Mouse (Mus musculus) stomach, postnatal 0 days (tissue): ENCODE measurements around the gene Kcnip4.
A peak's percentile ranks its signal among the peaks of the same experiment; 100 is the strongest.

Experiments
- CTCF ChIP-seq: IDR thresholded peaks from 2 replicates; pipeline ENCODE4 v1.5.1; 2016; ENCODE audit warnings: antibody characterized with exemption, low read depth, mild to moderate bottlenecking, moderate library complexity
- EP300 ChIP-seq: optimal IDR thresholded peaks from 2 replicates; pipeline ENCODE3; 2016; ENCODE audit warnings: antibody characterized with exemption

DNA sequence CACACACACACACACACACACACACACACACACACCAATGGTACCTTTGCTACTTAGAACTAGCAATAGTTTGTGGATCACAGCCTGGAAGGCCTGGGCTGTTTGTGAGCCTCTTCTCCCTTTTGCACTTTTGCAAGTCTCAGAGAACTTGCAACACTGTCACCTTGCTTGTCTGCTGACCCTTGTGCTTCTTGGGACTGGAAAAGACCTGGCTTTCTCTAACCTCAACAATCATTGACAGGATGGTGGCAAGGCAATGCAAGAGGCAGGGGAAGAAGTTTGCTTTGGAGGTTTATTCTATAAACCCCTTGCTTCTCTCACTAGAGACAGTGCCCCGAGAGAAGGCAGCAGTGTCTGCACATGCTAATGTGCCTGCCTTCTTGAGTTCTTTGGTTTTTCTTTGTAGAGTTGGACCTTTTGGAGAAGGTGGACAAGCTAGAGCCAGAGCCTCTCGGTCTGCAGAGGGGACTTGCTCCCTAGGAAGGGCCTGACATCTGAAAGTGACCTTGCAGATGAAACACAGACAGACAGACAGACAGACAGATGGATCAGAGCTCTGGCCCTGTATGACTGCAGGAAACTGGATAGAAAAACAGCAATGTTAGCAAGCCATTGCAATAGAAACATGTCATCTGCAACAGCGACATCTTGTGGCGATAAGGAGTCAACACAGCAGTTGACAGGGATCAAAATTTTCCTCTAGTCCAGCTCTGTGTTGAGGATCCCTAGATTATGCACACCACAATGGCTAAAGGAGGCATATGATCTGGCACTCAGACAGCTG, 174.4 kb downstream of the Kcnip4 start:
- TF ChIP-seq CTCF (peak; percentile 91), EP300 (no peak)
